Mouse (Mus musculus) hindbrain, embryonic 11.5 days (tissue): ENCODE data around the gene Gpr55. TPM values are rescaled to one million over a fixed set of nuclear protein-coding genes. Genes with fewer than 3 reads are reported as not detected.
A peak's percentile ranks its signal among the peaks of the same experiment; 100 is the strongest.

Experiments
- ATAC-seq: fragments of 200-750 bp; cut with Nextera tagmentation; 2 replicates; pipeline ENCODE4 v1.8.0; 2017; ENCODE audit warnings: mild to moderate bottlenecking, moderate TSS enrichment, moderate library complexity; ENCODE audit not compliant: low FRiP score
- DNase-seq: peaks from one replicate; pipeline ENCODE4 v3.0.0-alpha.2; 2015; ENCODE audit warnings: low spot score
- H3K27ac ChIP-seq: fragments of 300-500 bp; sonication (generic); 2 replicates; pipeline ENCODE4 v1.5.1; 2014; ENCODE audit warnings: mild to moderate bottlenecking, low read depth, low read length
- H3K27me3 ChIP-seq: fragments of 300-500 bp; sonication (generic); 2 replicates; pipeline ENCODE4 v1.6.1; 2014; ENCODE audit warnings: mild to moderate bottlenecking, low read length, moderate library complexity, mixed read lengths; ENCODE audit not compliant: control insufficient read depth, insufficient read depth
- H3K36me3 ChIP-seq: fragments of 300-500 bp; sonication (generic); 2 replicates; pipeline ENCODE4 v1.6.1; 2014; ENCODE audit warnings: mild to moderate bottlenecking, low read length, moderate library complexity, mixed read lengths; ENCODE audit not compliant: control insufficient read depth, insufficient read depth
- H3K4me1 ChIP-seq: fragments of 300-500 bp; sonication (generic); replicated peaks from 2 replicates; pipeline ENCODE4 v1.6.1; 2014; ENCODE audit warnings: low read length, mixed read lengths; ENCODE audit not compliant: control insufficient read depth, insufficient read depth
- H3K4me2 ChIP-seq: fragments of 300-500 bp; sonication (generic); replicated peaks from 2 replicates; pipeline ENCODE4 v1.6.1; 2014; ENCODE audit warnings: mild to moderate bottlenecking, low read depth, low read length
- H3K4me3 ChIP-seq: fragments of 300-500 bp; sonication (generic); 2 replicates; pipeline ENCODE4 v1.5.1; 2014; ENCODE audit warnings: low read depth, low read length
- H3K9ac ChIP-seq: fragments of 300-500 bp; sonication (generic); 2 replicates; pipeline ENCODE4 v1.6.1; 2014; ENCODE audit warnings: low read depth, low read length
- H3K9me3 ChIP-seq: fragments of 300-500 bp; sonication (generic); 2 replicates; pipeline ENCODE4 v1.6.1; 2016; ENCODE audit warnings: low read length; ENCODE audit not compliant: control insufficient read depth
- WGBS: fragments of 180-500 bp; shearing (Covaris S2); extraction: QIAGEN DNeasy Blood & Tissue Kit; methylation state at CpG from one replicate; pipeline ENCODE4 v1.1.7; 2014; 5-methylcytosine and 5-hydroxymethylcytosine counted together
- polyA plus RNA-seq: library from polyadenylated mRNA; unstranded; fragments of >200 nt; fragmentation: Nextera tagmentation; extraction: Ambion mirVana; gene quantifications from 2 replicates; pipeline ENCODE4 v1.2.1, GENCODE M21; 2014

The Gpr55 gene
- polyA plus RNA-seq, 1 experiment from 2014 or later: 0.08 TPM

- ATAC-seq (no peak), DNase-seq (no peak)
- WGBS: 84% methylated on average over 5 of the region's 5 CpGs
- Histone ChIP-seq H3K27me3 (no peaks in the 10 kb centered on the region), H3K27ac (no peak overlapping the region), H3K4me1 (peaks cover 11% of the 10 kb centered on the region), H3K4me3 (no peak overlapping the region), H3K36me3 (no peaks in the 10 kb centered on the region), H3K9ac (no peak overlapping the region), H3K4me2 (no peak overlapping the region), H3K9me3 (no peaks in the 10 kb centered on the region)
These were observed 29.6 kb downstream of the Gpr55 start for GRCm38 (mm10) chr1:85931170-85931569.

- DNase-seq: no peak
- Histone ChIP-seq H3K9me3 (no peaks in the 10 kb centered on the region), H3K36me3 (no peaks in the 10 kb centered on the region), H3K27ac (no peak overlapping the region), H3K27me3 (no peaks in the 10 kb centered on the region), H3K4me3 (no peak overlapping the region), H3K4me2 (no peak overlapping the region), H3K9ac (no peak overlapping the region), H3K4me1 (peaks cover 11% of the 10 kb centered on the region)
- 92% methylated on average over 6 of the region's 6 CpGs for WGBS
- ATAC-seq: no peak
These were observed 31.4 kb downstream of the Gpr55 start for GRCm38 (mm10) chr1:85929406-85929805.

- DNase-seq: no peak
- H3K9ac ChIP-seq: no peak overlapping the region
- no peak overlapping the region for H3K4me3 ChIP-seq
- H3K27me3 ChIP-seq: no peaks in the 10 kb centered on the region
- H3K27ac ChIP-seq: peak overlapping the region; percentile 44; the same call in 1 of the 2 replicates
- ATAC-seq: no peak
- 67% methylated on average over 4 of the region's 4 CpGs for WGBS
- H3K4me1 ChIP-seq: peaks cover 8% of the 10 kb centered on the region
- H3K4me2 ChIP-seq: no peak overlapping the region
- no peaks in the 10 kb centered on the region for H3K9me3 ChIP-seq
- H3K36me3 ChIP-seq: no peaks in the 10 kb centered on the region
These were observed 32.1 kb downstream of the Gpr55 start for GRCm38 (mm10) chr1:85928688-85929065.

GRCm38 (mm10) chr1:85928057-85928687, 32.6 kb downstream of the Gpr55 start, which contains the start of gene 4933407L21Rik:
Gene 4933407L21Rik (plus strand): TSS chr1:85928483.
- peak within 1 kb of the TSS; percentile 44; the same call in 1 of the 2 replicates for H3K27ac ChIP-seq
- DNase-seq: peak; percentile 62
- 41% methylated on average over 4 of the region's 4 CpGs for WGBS

GRCm38 (mm10) chr1:85925183-85925582, 35.6 kb downstream of the Gpr55 start:
- DNase-seq: no peak
- ATAC-seq: no peak
- H3K4me3 ChIP-seq: no peak overlapping the region
- 78% methylated on average over 5 of the region's 5 CpGs for WGBS
- no peaks in the 10 kb centered on the region for H3K27me3 ChIP-seq
- H3K4me2 ChIP-seq: no peak overlapping the region; the same call in 1 of the 2 replicates
- H3K9ac ChIP-seq: no peak overlapping the region
- H3K36me3 ChIP-seq: no peaks in the 10 kb centered on the region
- peaks cover 4% of the 10 kb centered on the region; the same call in 1 of the 2 replicates for H3K4me1 ChIP-seq
- H3K9me3 ChIP-seq: no peaks in the 10 kb centered on the region
- H3K27ac ChIP-seq: no peak overlapping the region

More at GRCm38 (mm10) chr1:85928057-85928687, 32.6 kb downstream of the Gpr55 start, which contains the start of gene 4933407L21Rik:
- ATAC-seq: peak; percentile 86
- no peak within 1 kb of the TSS for H3K4me3 ChIP-seq
- H3K4me2 ChIP-seq: no peak within 1 kb of the TSS
- no peaks in the 10 kb centered on the region for H3K27me3 ChIP-seq
- H3K36me3 ChIP-seq: no peaks in the 10 kb centered on the region
- H3K9me3 ChIP-seq: no peaks in the 10 kb centered on the region
- H3K9ac ChIP-seq: no peak within 1 kb of the TSS
- H3K4me1 ChIP-seq: peaks cover 4% of the 10 kb centered on the region

GRCm38 (mm10) chr1:85922865-85923211, 38.0 kb downstream of the Gpr55 start:
- DNase-seq (no peak), ATAC-seq (no peak)
- Histone ChIP-seq H3K4me2 (no peak overlapping the region), H3K4me1 (no peaks in the 10 kb centered on the region), H3K9me3 (no peaks in the 10 kb centered on the region), H3K27ac (no peak overlapping the region), H3K36me3 (no peaks in the 10 kb centered on the region), H3K9ac (no peak overlapping the region), H3K4me3 (no peak overlapping the region), H3K27me3 (no peaks in the 10 kb centered on the region)
- WGBS: 76% methylated on average over 5 of the region's 5 CpGs

- Histone ChIP-seq H3K27me3 (no peaks in the 10 kb centered on the region), H3K9ac (no peak overlapping the region), H3K9me3 (no peaks in the 10 kb centered on the region), H3K4me1 (peaks cover 3% of the 10 kb centered on the region; the same call in 1 of the 2 replicates), H3K4me3 (no peak overlapping the region), H3K4me2 (no peak overlapping the region), H3K36me3 (no peaks in the 10 kb centered on the region), H3K27ac (no peak overlapping the region)
- 66% methylated on average over 7 of the region's 7 CpGs for WGBS
- DNase-seq: no peak
- no peak for ATAC-seq
These were observed 38.5 kb downstream of the Gpr55 start for GRCm38 (mm10) chr1:85922127-85922864.

GRCm38 (mm10) chr1:85921725-85922124, 39.1 kb downstream of the Gpr55 start:
- no peak overlapping the region for H3K4me3 ChIP-seq
- no peak for ATAC-seq
- 83% methylated on average over 7 of the region's 7 CpGs for WGBS
- H3K9me3 ChIP-seq: no peaks in the 10 kb centered on the region
- peaks cover 5% of the 10 kb centered on the region; the same call in 1 of the 2 replicates for H3K4me1 ChIP-seq
- H3K36me3 ChIP-seq: no peaks in the 10 kb centered on the region
- no peak overlapping the region for H3K27ac ChIP-seq
- DNase-seq: no peak
- H3K27me3 ChIP-seq: no peaks in the 10 kb centered on the region
- H3K4me2 ChIP-seq: no peak overlapping the region
- H3K9ac ChIP-seq: no peak overlapping the region

GRCm38 (mm10) chr1:85919621-85920020, 41.2 kb downstream of the Gpr55 start:
- H3K4me3 ChIP-seq: no peak overlapping the region
- no peak overlapping the region for H3K27ac ChIP-seq
- DNase-seq (no peak), ATAC-seq (no peak)
- H3K4me2 ChIP-seq: no peak overlapping the region
- H3K9me3 ChIP-seq: no peaks in the 10 kb centered on the region
- no peaks in the 10 kb centered on the region for H3K27me3 ChIP-seq
- H3K9ac ChIP-seq: no peak overlapping the region
- 79% methylated on average over 7 of the region's 7 CpGs for WGBS
- H3K4me1 ChIP-seq: peaks cover 6% of the 10 kb centered on the region; the same call in 1 of the 2 replicates
- H3K36me3 ChIP-seq: no peaks in the 10 kb centered on the region
